Mouse (Mus musculus) lung, postnatal 0 days (tissue): ENCODE results near the gene Ptpn13. TPM values are rescaled to one million over a fixed set of nuclear protein-coding genes. Genes with fewer than 3 reads are reported as not detected.

Source experiments
- ATAC-seq: fragments of 200-750 bp; cut with Nextera tagmentation; 2 replicates; pipeline ENCODE4 v1.8.0; 2017; ENCODE audit warnings: moderate library complexity
- DNase-seq: peaks from one replicate; pipeline ENCODE4 v3.0.0-alpha.2; 2016; ENCODE audit warnings: low spot score
- H3K27ac ChIP-seq: fragments of 300-500 bp; sonication (generic); 2 replicates; pipeline ENCODE4 v1.5.1; 2014; ENCODE audit warnings: antibody characterized with exemption, mild to moderate bottlenecking, low read length, mixed read lengths
- H3K27me3 ChIP-seq: fragments of 300-500 bp; sonication (generic); replicated peaks from 2 replicates; pipeline ENCODE4 v1.6.1; 2014; ENCODE audit warnings: low read length, mixed read lengths; ENCODE audit not compliant: insufficient read depth
- H3K36me3 ChIP-seq: fragments of 300-500 bp; sonication (generic); 2 replicates; pipeline ENCODE4 v1.6.1; 2014; ENCODE audit warnings: low read length, mixed read lengths; ENCODE audit not compliant: insufficient read depth
- H3K4me1 ChIP-seq: fragments of 300-500 bp; sonication (generic); 2 replicates; pipeline ENCODE4 v1.6.1; 2014; ENCODE audit warnings: antibody characterized with exemption, low read depth, low read length, mixed read lengths; ENCODE audit not compliant: insufficient read depth
- H3K4me2 ChIP-seq: fragments of 300-500 bp; sonication (generic); replicated peaks from 2 replicates; pipeline ENCODE4 v1.6.1; 2014; ENCODE audit warnings: low read depth, mild to moderate bottlenecking, low read length, moderate library complexity, mixed read lengths
- H3K4me3 ChIP-seq: fragments of 300-500 bp; sonication (generic); 2 replicates; pipeline ENCODE4 v1.5.1; 2014; ENCODE audit warnings: low read depth, low read length
- H3K9ac ChIP-seq: fragments of 300-500 bp; sonication (generic); replicated peaks from 2 replicates; pipeline ENCODE4 v1.6.1; 2014; ENCODE audit warnings: low read depth, mild to moderate bottlenecking
- H3K9me3 ChIP-seq: fragments of 300-500 bp; sonication (generic); 2 replicates; pipeline ENCODE4 v1.6.1; 2016; ENCODE audit warnings: low read length, mixed read lengths
- CTCF ChIP-seq: IDR thresholded peaks from 2 replicates; pipeline ENCODE4 v1.5.1; 2016; ENCODE audit warnings: antibody characterized with exemption, mild to moderate bottlenecking
- EP300 ChIP-seq: IDR thresholded peaks from 2 replicates; pipeline ENCODE4 v1.6.1; 2016; ENCODE audit warnings: antibody characterized with exemption, mild to moderate bottlenecking, control low read depth
- WGBS: fragments of 180-500 bp; shearing (Covaris S2); extraction: QIAGEN DNeasy Blood & Tissue Kit; methylation state at CpG from one replicate; pipeline ENCODE4 v1.1.7; 2014; 5-methylcytosine and 5-hydroxymethylcytosine counted together
- polyA plus RNA-seq: library from polyadenylated mRNA; unstranded; fragments of >200 nt; fragmentation: Nextera tagmentation; extraction: Ambion mirVana; gene quantifications from 2 replicates; pipeline ENCODE4 v1.2.1, GENCODE M21; 2015

Gene Ptpn13
- polyA plus RNA-seq, 1 experiment from 2014 or later = 8.9 TPM

- Histone ChIP-seq H3K4me1 (no peaks in the 10 kb centered on the region), H3K9me3 (no peaks in the 10 kb centered on the region), H3K27ac (no peak overlapping the region), H3K4me2 (no peak overlapping the region), H3K36me3 (peaks cover 5% of the 10 kb centered on the region; the same call in 1 of the 2 replicates), H3K27me3 (no peaks in the 10 kb centered on the region), H3K4me3 (no peak overlapping the region), H3K9ac (no peak overlapping the region)
- DNase-seq = no peak
- WGBS = 74% methylated on average over 11 of the region's 11 CpGs
- no peak for ATAC-seq
- TF ChIP-seq CTCF = no peak
- TF ChIP-seq EP300 = no peak
Measured at GRCm38 (mm10) chr5:103541542-103541941, 116.5 kb downstream of the Ptpn13 start.

- no peaks in the 10 kb centered on the region for H3K27me3 ChIP-seq
- no peak for DNase-seq
- H3K36me3 ChIP-seq = no peaks in the 10 kb centered on the region
- H3K4me2 ChIP-seq = no peak overlapping the region
- no peak for ATAC-seq
- TF ChIP-seq CTCF = no peak
- no peaks in the 10 kb centered on the region for H3K9me3 ChIP-seq
- H3K9ac ChIP-seq = no peak overlapping the region
- no peak overlapping the region for H3K4me3 ChIP-seq
- 92% methylated on average over 20 of the region's 20 CpGs for WGBS
- H3K4me1 ChIP-seq = no peaks in the 10 kb centered on the region
- no peak overlapping the region for H3K27ac ChIP-seq
Measured at GRCm38 (mm10) chr5:103545381-103546000, 120.5 kb downstream of the Ptpn13 start.

- no peaks in the 10 kb centered on the region for H3K4me1 ChIP-seq
- H3K4me2 ChIP-seq = no peak overlapping the region
- H3K27ac ChIP-seq = no peak overlapping the region
- no peak for DNase-seq
- TF ChIP-seq EP300 = no peak
- TF ChIP-seq CTCF = no peak
- peaks cover 15% of the 10 kb centered on the region; the same call in 1 of the 2 replicates for H3K36me3 ChIP-seq
- no peaks in the 10 kb centered on the region for H3K27me3 ChIP-seq
- no peaks in the 10 kb centered on the region for H3K9me3 ChIP-seq
- no peak for ATAC-seq
- H3K9ac ChIP-seq = no peak overlapping the region
- H3K4me3 ChIP-seq = no peak overlapping the region
- 88% methylated on average over 16 of the region's 16 CpGs for WGBS
Measured at GRCm38 (mm10) chr5:103554769-103555168, 129.8 kb downstream of the Ptpn13 start.

- H3K4me3 ChIP-seq = no peak overlapping the region
- no peaks in the 10 kb centered on the region for H3K4me1 ChIP-seq
- H3K27me3 ChIP-seq = no peaks in the 10 kb centered on the region
- H3K27ac ChIP-seq = no peak overlapping the region
- 88% methylated on average over 9 of the region's 9 CpGs for WGBS
- DNase-seq = no peak
- no peak overlapping the region for H3K9ac ChIP-seq
- TF ChIP-seq EP300 (no peak), CTCF (no peak)
- H3K36me3 ChIP-seq = peaks cover 29% of the 10 kb centered on the region
- no peak for ATAC-seq
- no peaks in the 10 kb centered on the region for H3K9me3 ChIP-seq
- no peak overlapping the region for H3K4me2 ChIP-seq
Measured at GRCm38 (mm10) chr5:103560546-103560945, 135.6 kb downstream of the Ptpn13 start.

- Histone ChIP-seq H3K9me3 (no peaks in the 10 kb centered on the region), H3K9ac (no peak overlapping the region), H3K4me1 (no peaks in the 10 kb centered on the region), H3K36me3 (0 out of 2 replicates have a peak, but pooled peaks cover 4% of the 10 kb centered on the region), H3K4me2 (no peak overlapping the region), H3K4me3 (no peak overlapping the region), H3K27ac (no peak overlapping the region), H3K27me3 (no peaks in the 10 kb centered on the region)
- 92% methylated on average over 4 of the region's 4 CpGs for WGBS
- ATAC-seq (no peak), DNase-seq (no peak)
- no peak for TF ChIP-seq CTCF
- no peak for TF ChIP-seq EP300
Measured at GRCm38 (mm10) chr5:103568034-103568433, 143.0 kb downstream of the Ptpn13 start.

GRCm38 (mm10) chr5:103569446-103569845, 144.5 kb downstream of the Ptpn13 start:
- no peaks in the 10 kb centered on the region for H3K27me3 ChIP-seq
- H3K4me3 ChIP-seq = no peak overlapping the region
- no peaks in the 10 kb centered on the region for H3K9me3 ChIP-seq
- H3K9ac ChIP-seq = no peak overlapping the region
- ATAC-seq = no peak
- no peak overlapping the region for H3K27ac ChIP-seq
- H3K4me2 ChIP-seq = no peak overlapping the region
- H3K4me1 ChIP-seq = no peaks in the 10 kb centered on the region
- TF ChIP-seq CTCF (no peak), EP300 (no peak)
- DNase-seq = no peak
- WGBS = 86% methylated on average over 9 of the region's 9 CpGs
- H3K36me3 ChIP-seq = 0 out of 2 replicates have a peak, but pooled peaks cover 3% of the 10 kb centered on the region
